Mouse (Mus musculus): ENCODE measurements at regions not wholly inside any gene's neighbourhood (a gene's known extent, or its start where the extent isn't known, plus 50 kb on each side); places are given as distances from the start of the nearest gene placed in this dataset.

DNA sequence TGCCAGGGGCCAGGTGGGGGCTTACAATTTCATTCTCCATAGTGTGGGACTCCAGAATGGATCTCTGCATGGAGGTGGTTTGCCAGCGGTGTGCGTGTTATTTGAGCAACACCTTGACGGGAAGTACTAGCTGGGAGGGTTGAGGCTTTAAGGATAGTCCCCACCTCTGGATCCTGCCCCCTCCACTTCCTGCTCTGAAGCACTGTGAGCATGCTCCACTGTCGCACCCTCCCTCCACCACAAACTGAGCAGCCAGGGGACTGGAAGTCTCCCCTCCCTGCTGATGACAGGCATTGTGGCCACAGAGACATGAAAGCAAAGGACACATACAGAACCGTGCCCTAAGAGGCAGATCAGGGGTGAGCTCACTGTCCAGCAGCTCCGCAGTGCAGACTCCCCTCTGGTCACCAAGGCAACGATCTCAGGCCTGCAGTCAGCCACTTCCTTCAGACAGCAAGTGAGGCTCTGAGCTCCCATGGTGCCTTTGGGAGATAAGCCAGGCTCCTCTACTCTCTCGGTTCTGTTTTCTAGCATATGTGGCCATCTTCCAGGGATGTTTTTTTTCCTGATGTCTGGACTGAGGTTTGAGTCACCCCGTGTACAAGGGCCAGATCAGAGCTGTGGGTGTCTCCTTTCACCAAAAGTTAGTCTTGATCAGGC is 239.7 kb downstream of the Cryba4 start:
- peak; percentile 64 to 78 for DNase-seq (ENCODE audit: low spot score in 2 of 2)

DNA sequence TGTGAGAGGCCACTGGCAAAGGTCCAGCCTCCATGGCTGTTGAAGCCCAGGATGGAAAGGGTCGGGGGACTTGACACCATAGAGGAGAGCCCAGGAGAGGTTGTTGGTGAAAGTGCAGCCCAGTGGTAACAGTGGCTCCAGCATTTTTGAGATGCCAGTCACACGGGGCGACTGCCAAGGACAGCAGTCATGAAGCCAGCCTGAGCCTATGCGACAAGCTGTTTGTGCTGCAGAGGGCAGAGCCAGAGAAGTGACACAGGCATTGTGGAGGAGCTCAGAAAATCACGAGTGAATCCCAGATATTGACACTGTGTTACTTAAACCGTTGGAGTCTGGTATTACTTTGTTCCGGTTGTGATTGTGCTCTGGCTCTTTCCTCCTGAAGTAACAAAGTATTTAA is 233.4 kb downstream of the Cryba4 start:
- peak; percentile 48 to 66 for DNase-seq (ENCODE audit: low spot score in 2 of 2)

DNA sequence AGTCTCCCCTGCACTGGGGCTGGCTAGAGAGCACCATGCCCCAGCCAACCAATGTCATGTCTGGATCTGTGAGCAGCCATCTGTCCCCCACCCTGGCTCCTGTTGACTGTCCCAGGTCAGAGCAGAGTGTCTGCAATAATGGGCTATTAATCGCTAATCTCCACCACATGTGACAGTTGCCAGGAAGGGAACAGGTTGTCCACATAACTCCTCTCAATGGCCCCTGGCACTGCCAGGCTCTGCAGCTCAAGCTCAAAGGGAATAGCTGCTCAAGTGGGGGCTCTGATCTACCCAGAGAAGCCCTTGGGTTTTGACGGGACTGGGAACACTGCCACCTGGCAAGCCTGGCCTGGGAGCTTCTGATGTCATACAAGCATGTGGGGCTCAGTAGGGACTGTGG is 231.4 kb downstream of the Cryba4 start:
- peak; percentile 90 for DNase-seq (ENCODE audit: low spot score in 2 of 2)

DNA sequence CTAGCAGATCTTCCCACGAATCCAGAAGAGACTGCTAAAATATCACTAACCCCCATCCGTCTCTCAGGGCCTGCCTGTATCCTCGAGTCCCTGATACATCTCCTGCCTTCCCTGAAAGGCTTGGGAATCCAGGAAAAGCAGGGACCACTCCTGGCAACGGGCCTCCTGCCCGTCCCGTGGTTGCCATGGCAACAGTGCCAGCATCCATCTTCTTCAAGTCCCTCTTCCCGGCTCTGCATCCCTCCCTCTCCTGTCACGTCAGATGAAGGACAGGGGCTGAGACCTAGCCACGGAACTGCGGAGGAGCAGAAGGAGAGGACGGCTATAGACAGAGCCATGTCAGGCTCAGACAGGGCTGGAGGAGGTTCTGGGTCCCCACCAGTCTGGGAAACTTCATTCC is 222.4 kb downstream of the Cryba4 start:
- DNase-seq (ENCODE audit: low spot score in 2 of 2): no peak

- no peak for DNase-seq (ENCODE audit: low spot score in 2 of 2)
Measured at GRCm38 (mm10) chr5:112032036-112032435, 220.3 kb downstream of the Cryba4 start.

GRCm38 (mm10) chr5:112035426-112035825 is 216.9 kb downstream of the Cryba4 start:
- DNase-seq (ENCODE audit: low spot score in 2 of 2): no peak

GRCm38 (mm10) chr5:112037080-112037479 is 215.2 kb downstream of the Cryba4 start:
- no peak for DNase-seq (ENCODE audit: low spot score in 2 of 2)

- DNase-seq (ENCODE audit: low spot score in 2 of 2): no peak
Measured at GRCm38 (mm10) chr5:112039645-112040372, 212.5 kb downstream of the Cryba4 start.

GRCm38 (mm10) chr5:112040678-112041077 is 211.6 kb downstream of the Cryba4 start:
- DNase-seq (ENCODE audit: low spot score in 2 of 2): no peak

- DNase-seq (ENCODE audit: low spot score in 2 of 2): no peak
Measured at GRCm38 (mm10) chr5:112041285-112041684, 211.0 kb downstream of the Cryba4 start.

DNA sequence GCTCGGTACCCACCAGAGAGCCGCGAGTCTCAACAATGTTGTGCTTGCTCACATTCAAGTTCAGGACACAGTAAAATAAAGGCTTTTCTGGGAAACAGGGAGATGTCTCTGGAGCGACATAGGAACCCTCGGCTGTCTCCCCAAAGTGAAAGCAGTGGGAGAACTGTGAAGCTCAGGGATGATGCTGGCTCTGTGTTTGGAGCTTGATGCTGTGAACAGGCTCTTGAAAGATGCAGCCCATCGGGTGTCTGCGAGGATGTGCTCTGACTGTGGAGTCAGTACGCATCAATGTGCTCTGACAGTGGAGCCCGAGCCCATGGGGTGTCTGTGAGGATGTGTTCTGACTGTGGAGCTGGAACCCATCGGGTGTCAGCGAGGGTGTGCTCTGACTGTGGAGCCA is 210.1 kb downstream of the Cryba4 start:
- DNase-seq (ENCODE audit: low spot score in 2 of 2): no peak

GRCm38 (mm10) chr5:112050046-112050782 is 202.1 kb downstream of the Cryba4 start:
- no peak for DNase-seq (ENCODE audit: low spot score in 2 of 2)

GRCm38 (mm10) chr5:112050906-112051305 is 201.4 kb downstream of the Cryba4 start:
- DNase-seq (ENCODE audit: low spot score in 2 of 2): no peak

DNA sequence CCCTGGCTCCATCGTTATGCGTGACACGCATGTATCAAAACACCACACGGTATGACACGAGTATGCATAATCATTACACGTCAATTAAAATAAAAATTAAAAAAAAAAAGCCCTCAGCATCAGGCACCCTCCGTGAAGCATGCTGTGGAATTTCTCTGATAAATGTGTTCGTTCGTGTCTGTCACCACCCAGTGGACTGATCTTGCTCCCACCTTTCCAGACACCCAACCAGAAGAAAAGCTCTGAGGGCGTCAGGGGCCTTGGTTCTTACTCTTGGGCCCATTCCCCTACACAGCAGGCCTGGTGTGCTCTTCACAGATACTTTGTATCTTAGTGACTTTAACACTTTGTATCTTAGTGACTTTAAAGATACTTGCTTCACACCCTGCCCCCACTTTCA is 200.5 kb downstream of the Cryba4 start:
- no peak for DNase-seq (ENCODE audit: low spot score in 2 of 2)

DNA sequence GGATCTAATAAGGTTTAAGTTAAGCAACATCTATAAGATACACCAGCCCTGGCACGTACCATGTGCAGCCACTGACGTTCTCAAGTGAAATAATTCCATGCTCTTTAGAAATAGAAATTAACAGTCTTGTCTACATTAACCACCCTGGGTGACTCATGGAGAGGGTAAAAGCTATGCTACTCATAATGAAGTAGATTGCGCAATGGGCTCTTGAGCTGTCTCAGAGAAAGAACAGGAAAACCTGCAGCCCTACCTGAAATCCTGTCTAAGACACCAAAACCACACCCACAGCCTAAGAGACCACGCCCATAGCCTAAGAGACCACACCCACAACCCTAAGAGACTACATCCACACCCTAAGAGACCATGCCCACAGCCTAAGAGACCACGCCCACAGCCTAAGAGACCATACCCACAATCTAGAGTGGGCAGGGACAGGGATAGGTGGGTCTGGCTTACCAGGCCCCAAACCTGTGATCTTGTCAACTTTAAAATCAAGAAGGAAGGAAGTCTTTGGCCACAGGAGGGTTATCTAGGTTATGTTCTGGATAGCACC is 198.6 kb downstream of the Cryba4 start:
- DNase-seq (ENCODE audit: low spot score in 2 of 2): no peak

GRCm38 (mm10) chr5:112055018-112055417 is 197.3 kb downstream of the Cryba4 start:
- DNase-seq (ENCODE audit: low spot score in 2 of 2): no peak

DNA sequence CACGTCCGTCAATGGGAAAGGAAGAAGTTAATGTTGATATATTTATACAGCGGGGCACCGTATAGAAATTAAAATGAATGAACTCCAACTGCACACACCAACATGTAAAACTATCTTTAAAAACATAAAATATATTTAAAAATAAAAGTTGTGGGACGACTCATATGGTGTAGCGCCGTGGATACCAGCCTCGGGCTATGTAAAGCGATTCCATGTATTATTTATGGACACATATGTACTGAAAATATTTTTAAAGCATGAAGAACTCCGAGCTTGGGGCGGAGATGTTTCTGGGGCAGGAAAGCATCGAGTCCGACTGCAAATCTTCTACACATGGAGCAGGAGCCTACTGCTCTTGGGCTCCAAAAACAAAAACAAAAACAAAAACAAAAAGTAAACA is 182.4 kb downstream of the Cryba4 start:
- DNase-seq (ENCODE audit: low spot score in 2 of 2): no peak

DNA sequence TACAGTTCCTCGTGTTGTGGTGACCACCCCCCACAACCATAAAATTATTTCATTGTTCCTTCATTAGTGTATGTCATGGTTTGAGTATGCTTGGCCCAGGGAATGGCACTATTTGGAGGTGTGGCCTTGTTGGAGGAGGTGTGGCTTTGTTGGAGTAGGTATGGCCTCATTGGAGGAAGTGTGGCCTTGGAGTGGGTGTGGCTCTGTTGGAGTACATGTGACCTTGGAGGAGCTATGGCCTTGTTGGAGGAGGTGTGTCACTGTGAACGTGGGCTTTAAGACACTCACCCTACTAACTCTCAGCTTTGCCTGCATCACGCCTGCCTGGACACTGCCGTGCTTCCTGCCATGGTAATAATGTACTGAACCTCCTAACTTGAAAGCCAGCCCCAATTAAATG is 179.9 kb downstream of the Cryba4 start:
- no peak for DNase-seq (ENCODE audit: low spot score in 2 of 2)

DNA sequence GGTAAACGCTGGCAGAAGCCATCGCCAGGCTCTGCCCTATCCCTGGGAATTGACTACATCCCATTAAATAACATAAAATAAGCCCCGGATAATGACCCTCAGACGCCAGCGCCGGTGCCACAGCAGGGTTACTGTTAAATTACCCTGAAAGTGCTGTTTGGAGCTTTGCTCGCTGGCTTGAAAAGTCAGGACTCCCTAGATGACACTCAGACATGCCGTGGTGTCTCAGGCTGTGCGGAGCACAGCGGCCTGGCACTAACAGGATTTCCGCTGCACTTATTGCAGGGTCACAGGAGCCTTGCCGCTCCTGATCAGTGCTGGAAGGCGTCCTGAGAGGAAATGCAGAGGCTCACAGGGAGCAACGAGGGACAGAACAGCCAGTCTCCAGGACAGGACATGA is 175.2 kb downstream of the Cryba4 start:
- no peak for DNase-seq (ENCODE audit: low spot score in 2 of 2)

- no peak for DNase-seq (ENCODE audit: low spot score in 2 of 2)
Measured at GRCm38 (mm10) chr5:112077840-112078600, 174.3 kb downstream of the Cryba4 start.

- DNase-seq (ENCODE audit: low spot score in 2 of 2): no peak
Measured at GRCm38 (mm10) chr5:112081006-112081405, 171.3 kb downstream of the Cryba4 start.
